Mouse (Mus musculus) liver, adult 2 months (tissue): ENCODE results near the gene Urah. TPM values are rescaled to one million over a fixed set of nuclear protein-coding genes. Genes with fewer than 3 reads are reported as not detected.

Experiments used
- DNase-seq: peaks from one replicate; pipeline ENCODE4 v3.0.0-alpha.2; 2011; ENCODE audit warnings: low read depth, low spot score; ENCODE audit errors: extremely low read depth
- H3K27ac ChIP-seq: fragments of 200-500 bp; replicated peaks from 2 replicates; pipeline ENCODE4 v1.5.1; 2012; ENCODE audit warnings: low read depth, mild to moderate bottlenecking, control low read depth, inconsistent platforms, low read length; ENCODE audit not compliant: insufficient read depth
- H3K27me3 ChIP-seq: fragments of 200-500 bp; 2 replicates; pipeline ENCODE4 v1.6.1; 2012; ENCODE audit warnings: mild to moderate bottlenecking, moderate library complexity, low read length, inconsistent platforms; ENCODE audit not compliant: control insufficient read depth, insufficient read depth
- H3K36me3 ChIP-seq: fragments of 200-500 bp; 2 replicates; pipeline ENCODE4 v1.6.1; 2012; ENCODE audit warnings: low read length, inconsistent platforms; ENCODE audit not compliant: control insufficient read depth, insufficient read depth
- H3K4me1 ChIP-seq: fragments of 200-500 bp; 2 replicates; pipeline ENCODE4 v1.6.1; 2011; ENCODE audit warnings: low read length; ENCODE audit not compliant: control insufficient read depth, insufficient read depth
- H3K4me3 ChIP-seq: fragments of 200-500 bp; 2 replicates; pipeline ENCODE4 v1.5.1; 2011; ENCODE audit warnings: low read depth, mild to moderate bottlenecking, control low read depth, low read length, moderate library complexity; ENCODE audit not compliant: insufficient read depth
- H3K79me2 ChIP-seq: fragments of 200-500 bp; 2 replicates; pipeline ENCODE4 v1.6.1; 2012; ENCODE audit warnings: inconsistent platforms, mild to moderate bottlenecking, low read length, moderate library complexity; ENCODE audit not compliant: control insufficient read depth, insufficient read depth
- H3K9ac ChIP-seq: fragments of 200-500 bp; 2 replicates; pipeline ENCODE4 v1.6.1; 2012; ENCODE audit warnings: low read depth, mild to moderate bottlenecking, control low read depth, inconsistent platforms, low read length
- CTCF ChIP-seq: fragments of 200-500 bp; IDR thresholded peaks from 2 replicates; pipeline ENCODE4 v1.5.1; 2011; ENCODE audit warnings: low read depth, low read length, control low read depth
- POLR2A ChIP-seq: fragments of 200-500 bp; IDR thresholded peaks from 2 replicates; pipeline ENCODE4 v1.6.1; 2011; ENCODE audit warnings: low read length, control low read depth; ENCODE audit not compliant: insufficient read depth; ENCODE audit errors: extremely low read depth
- WGBS: fragments of 180-500 bp; shearing (Covaris S2); methylation state at CpG from one replicate; pipeline ENCODE4 v1.1.7; 2018; 5-methylcytosine and 5-hydroxymethylcytosine counted together
- polyA plus RNA-seq: library from polyadenylated mRNA; depleted of rRNA; stranded (reverse); fragments of >200 nt; gene quantifications from 2 replicates; pipeline ENCODE4 v1.2.3, GENCODE M21; 2012; rRNA removed
- total RNA-seq: library from RNA; depleted of rRNA; stranded (reverse); fragments of >200 nt; gene quantifications from 2 replicates; pipeline ENCODE4 v1.2.3, GENCODE M21; 2014; rRNA removed

Gene Urah
- total RNA-seq, result 511 and 549 TPM in 2 replicates
- polyA plus RNA-seq, result 1,037 and 1,096 TPM in 2 replicates

DNA sequence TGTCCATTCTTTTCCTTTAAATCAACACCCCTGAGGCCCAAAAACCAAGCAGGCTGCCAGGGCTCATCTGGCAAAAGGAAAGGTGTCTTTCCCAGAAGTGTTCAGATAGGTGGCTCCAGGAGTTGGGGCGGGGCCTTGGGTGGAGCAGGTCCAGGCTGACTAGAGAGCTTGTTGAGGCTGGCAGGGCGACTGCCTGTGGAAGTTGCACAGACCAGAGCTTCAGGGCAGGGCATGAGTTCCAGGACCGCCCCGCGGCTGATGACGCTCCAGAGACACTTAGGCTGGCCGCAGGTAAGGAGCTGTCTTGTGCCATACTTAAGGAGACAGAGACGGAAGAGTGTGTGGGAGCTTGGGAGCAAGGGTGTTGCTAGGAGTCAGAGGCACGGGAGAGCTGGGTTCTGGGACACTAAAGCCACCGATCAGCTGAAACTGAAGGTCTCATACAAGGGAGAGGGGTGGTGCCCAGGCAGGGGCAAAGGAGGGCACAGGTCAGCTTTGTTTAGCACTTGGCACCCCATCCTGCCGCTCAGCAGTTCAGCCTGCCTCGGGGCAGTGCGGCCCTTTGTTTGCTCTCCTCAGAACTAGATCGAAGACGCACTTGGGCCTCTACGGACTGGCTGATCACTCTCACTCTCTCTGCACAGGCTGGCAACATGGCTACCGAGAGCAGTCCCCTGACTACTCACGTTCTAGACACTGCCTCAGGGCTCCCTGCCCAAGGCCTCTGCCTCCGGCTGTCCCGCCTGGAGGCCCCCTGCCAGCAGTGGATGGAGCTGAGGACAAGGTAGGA, at the start of gene Urah:
Gene Urah (plus strand): TSS at position 51 of the 790 bp plus-strand sequence.
- DNase-seq, result peak; percentile 97
- 20% methylated on average over 20 of the region's 20 CpGs for WGBS
- H3K9ac ChIP-seq, result peak within 1 kb of the TSS; percentile 90
- peak within 1 kb of the TSS; percentile 98 for H3K27ac ChIP-seq
- H3K36me3 ChIP-seq, result peaks cover 20% of the 10 kb centered on the region
- H3K4me1 ChIP-seq, result peaks cover 17% of the 10 kb centered on the region
- TF ChIP-seq CTCF, result no peak
- peak; percentile 71; the same call in 1 of the 2 replicates for TF ChIP-seq POLR2A
- peak within 1 kb of the TSS; percentile 77 for H3K4me3 ChIP-seq
- peaks cover 3% of the 10 kb centered on the region; the same call in 1 of the 2 replicates for H3K79me2 ChIP-seq
- no peaks in the 10 kb centered on the region for H3K27me3 ChIP-seq

DNA sequence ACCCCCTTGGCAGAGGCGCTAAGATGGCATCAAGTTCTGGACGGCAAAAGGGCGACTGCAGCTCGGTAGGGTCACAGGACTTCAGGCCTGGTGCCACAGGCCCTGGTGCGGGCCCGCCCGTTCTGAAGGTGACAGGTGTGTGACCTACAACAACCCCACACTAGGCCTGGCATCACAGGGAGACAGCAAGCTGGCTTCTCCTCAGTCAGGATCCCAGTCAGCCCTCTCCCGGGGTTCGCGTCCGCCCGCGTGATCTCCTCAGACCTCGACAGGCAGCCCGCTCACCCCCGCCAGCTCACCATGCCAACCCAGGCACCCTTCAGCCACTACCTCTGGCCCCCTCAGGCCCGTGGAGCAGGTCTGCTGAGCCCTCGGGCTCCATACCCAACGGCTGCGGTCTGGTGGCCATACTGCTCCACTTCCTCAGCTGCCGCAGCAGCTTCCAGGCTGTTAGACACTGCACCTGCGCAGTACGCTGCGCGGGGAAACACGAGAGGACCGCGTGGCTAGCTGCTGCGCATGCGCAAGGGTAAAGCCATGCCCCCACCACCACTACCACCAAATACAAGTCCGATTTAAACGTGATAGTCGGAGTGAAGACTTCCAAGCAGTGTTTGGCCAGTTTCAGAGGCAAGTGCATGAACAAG, 47.3 kb upstream of the Urah start, which contains the start of gene Syce1:
Gene Syce1 (minus strand): TSS at position 447 of the 647 bp plus-strand sequence.
- no peak for DNase-seq
- 82% methylated on average over 33 of the region's 33 CpGs for WGBS
- Histone ChIP-seq H3K27ac (no peak within 1 kb of the TSS), H3K36me3 (no peaks in the 10 kb centered on the region), H3K4me3 (no peak within 1 kb of the TSS), H3K9ac (no peak within 1 kb of the TSS), H3K4me1 (no peaks in the 10 kb centered on the region), H3K79me2 (no peaks in the 10 kb centered on the region), H3K27me3 (peaks cover 15% of the 10 kb centered on the region; the same call in 1 of the 2 replicates)
- TF ChIP-seq CTCF (no peak), POLR2A (no peak)

DNA sequence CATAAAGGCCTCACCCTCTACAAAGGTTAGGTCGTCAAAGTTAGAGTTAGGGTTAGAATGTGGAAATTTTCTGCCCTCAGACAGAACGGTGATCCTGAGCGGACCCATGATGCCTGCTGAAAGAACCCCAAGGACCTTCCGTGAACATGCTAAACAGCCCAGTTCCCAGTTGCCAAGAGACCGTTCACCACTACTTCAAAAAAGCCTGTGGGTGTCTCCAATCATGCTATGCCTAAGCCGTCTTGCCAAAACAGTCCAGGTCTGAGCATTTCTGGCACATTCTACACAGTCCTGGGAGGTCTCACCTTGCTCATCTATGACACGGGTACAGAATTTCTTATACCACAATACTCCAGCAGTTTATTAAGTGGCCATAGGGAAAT, 46.8 kb upstream of the Urah start:
- WGBS, result 86% methylated on average over 7 of the region's 7 CpGs
- H3K79me2 ChIP-seq, result no peaks in the 10 kb centered on the region
- H3K27me3 ChIP-seq, result peaks cover 15% of the 10 kb centered on the region; the same call in 1 of the 2 replicates
- TF ChIP-seq POLR2A (no peak), CTCF (no peak)
- H3K36me3 ChIP-seq, result no peaks in the 10 kb centered on the region
- H3K27ac ChIP-seq, result no peak overlapping the region
- H3K9ac ChIP-seq, result no peak overlapping the region
- H3K4me3 ChIP-seq, result no peak overlapping the region
- H3K4me1 ChIP-seq, result peaks cover 3% of the 10 kb centered on the region; the same call in 1 of the 2 replicates
- no peak for DNase-seq

DNA sequence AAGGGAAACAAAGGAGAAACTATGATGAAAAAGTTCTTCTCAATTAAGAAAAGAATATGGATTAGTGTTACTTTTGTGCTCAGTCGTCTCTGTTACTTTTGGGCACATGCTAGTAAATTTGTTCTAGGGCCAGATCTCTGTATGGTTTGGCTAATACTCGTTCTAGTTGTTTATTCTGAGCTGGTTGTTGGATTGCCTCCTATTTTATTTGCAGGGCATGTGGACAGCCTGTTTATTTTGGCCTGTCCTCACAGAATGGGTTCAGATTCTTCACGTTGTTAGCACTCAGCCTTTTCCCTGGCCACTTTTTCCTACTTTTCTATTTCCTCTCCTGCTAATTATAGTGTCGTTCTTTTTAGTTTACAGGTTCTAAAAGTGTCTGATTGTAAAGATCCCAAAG, 41.3 kb upstream of the Urah start:
- WGBS, result 16% methylated on average over 4 of the region's 4 CpGs
- Histone ChIP-seq H3K27ac (no peak overlapping the region), H3K4me1 (peaks cover 12% of the 10 kb centered on the region; the same call in 1 of the 2 replicates), H3K79me2 (no peaks in the 10 kb centered on the region), H3K36me3 (no peaks in the 10 kb centered on the region), H3K27me3 (peaks cover 6% of the 10 kb centered on the region; the same call in 1 of the 2 replicates), H3K9ac (no peak overlapping the region), H3K4me3 (no peak overlapping the region)
- peak; percentile 97 for DNase-seq
- TF ChIP-seq CTCF, result no peak
- TF ChIP-seq POLR2A, result no peak

DNA sequence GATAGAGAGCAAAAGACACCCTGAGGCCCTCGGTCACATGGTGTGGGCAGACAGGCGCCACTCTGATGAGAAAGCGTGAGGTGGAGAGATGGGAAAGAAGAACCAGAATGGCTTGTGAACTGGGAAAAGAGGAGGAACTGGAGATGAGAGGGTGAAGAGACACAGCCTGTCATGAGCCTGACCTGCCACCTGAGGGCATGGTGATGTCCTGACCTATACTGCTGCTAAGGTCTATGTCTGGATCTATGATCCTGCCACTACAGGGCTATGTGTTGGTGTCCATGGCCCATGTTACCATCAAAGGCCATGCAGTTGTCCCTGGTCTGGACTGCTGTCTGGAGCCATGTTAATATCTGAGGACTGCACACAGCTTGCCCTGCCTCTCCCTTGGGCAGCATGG, 37.2 kb upstream of the Urah start:
- Histone ChIP-seq H3K36me3 (no peaks in the 10 kb centered on the region), H3K4me1 (peaks cover 12% of the 10 kb centered on the region; the same call in 1 of the 2 replicates), H3K27me3 (peaks cover 8% of the 10 kb centered on the region; the same call in 1 of the 2 replicates), H3K9ac (no peak overlapping the region), H3K79me2 (no peaks in the 10 kb centered on the region), H3K4me3 (no peak overlapping the region), H3K27ac (no peak overlapping the region)
- no peak for TF ChIP-seq POLR2A
- TF ChIP-seq CTCF, result peak; percentile 51
- WGBS, result 92% methylated on average over 3 of the region's 3 CpGs
- DNase-seq, result peak; percentile 22
